Mouse (Mus musculus): ENCODE measurements around the gene Smoc2.

The Smoc2 gene

DNA sequence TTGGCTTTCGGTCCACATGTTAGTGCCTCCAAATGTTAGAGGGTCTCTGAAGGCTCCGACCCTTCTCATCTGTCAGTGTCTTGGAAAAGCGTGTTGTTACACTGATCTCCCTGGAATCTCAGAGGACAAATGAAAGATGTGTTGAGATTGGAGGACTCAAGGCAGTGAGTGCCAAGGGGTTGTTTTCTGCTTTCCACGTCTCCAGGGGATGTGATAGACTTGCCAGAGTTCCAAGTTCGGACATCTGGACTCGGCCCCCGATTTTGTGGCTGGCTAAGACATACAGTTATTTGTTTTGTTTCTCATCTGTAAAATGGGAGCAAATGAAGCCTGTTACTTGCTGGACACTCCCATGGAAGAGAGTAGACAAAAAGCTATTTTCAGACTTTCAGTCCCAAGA, 2.0 kb upstream of the Smoc2 start:
- DNase-seq (ENCODE audit: low spot score): no peak

DNA sequence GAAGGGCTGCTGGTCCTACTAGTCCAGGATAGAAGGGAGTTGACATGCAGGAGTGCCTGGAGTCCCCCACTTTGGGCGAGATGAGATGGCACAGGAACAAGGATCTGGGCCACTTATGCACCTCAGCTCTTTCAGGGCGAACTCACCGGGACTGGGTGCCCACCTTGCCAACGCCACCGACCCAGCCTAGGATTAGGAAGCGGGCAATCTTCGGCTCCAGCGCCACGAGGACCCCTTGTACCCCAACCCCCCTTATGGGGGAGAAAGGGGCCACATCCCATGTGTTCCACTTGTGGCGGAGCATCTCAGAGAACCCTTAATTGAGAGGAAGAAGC, 627 bp downstream of the Smoc2 start:
- no peak for DNase-seq (ENCODE audit: low spot score)

DNA sequence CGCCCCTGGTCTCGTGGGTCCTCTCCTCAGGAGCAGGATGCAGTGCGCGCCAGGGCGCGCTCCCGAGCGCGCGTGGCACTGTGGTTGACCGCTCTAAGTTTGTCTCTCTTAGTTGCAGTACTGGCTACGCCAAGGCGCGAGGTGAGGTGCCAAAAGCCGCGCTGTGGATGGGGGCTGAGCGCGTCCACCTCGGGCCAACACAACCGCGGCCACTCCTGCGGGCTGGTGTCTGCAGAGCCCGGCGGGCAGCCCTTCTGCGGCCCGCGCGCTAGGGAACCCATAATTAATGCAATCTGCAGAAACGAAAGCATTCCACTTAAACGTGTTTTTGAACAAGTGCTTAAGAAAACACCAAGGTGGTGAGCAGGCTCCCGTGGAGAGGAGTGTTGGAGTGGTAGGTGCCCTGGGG, 1.1 kb downstream of the Smoc2 start:
- DNase-seq (ENCODE audit: low spot score): no peak

DNA sequence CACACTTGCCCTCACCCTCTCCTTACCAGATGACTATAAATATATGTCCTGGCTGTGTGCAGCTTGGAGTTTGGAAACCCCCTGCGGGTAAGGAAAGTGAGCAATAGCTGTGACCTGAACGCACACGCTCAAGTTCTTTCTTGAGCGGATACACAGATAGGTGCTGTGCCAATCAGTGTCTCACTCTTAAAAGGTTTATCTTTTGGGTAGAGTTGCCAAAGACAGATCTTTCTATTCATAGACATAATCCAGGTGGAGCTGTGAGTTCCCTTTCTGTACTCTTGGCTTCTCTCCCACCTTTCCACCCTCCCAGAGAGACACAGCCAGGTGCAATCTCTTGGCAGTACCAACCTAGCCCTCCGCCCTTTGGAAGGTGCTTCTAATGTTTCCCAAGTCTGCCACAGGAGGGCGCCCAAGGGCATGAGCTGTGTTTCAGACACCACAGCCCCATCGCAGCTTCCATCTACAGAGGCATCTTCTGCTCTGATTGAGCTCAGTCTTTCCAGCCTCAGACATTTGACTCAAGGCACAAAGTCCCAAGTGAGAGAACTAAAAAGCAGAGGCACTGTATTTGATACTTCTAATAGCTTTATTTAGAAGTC, 8.8 kb downstream of the Smoc2 start:
- DNase-seq (ENCODE audit: low spot score): peak; percentile 79

DNA sequence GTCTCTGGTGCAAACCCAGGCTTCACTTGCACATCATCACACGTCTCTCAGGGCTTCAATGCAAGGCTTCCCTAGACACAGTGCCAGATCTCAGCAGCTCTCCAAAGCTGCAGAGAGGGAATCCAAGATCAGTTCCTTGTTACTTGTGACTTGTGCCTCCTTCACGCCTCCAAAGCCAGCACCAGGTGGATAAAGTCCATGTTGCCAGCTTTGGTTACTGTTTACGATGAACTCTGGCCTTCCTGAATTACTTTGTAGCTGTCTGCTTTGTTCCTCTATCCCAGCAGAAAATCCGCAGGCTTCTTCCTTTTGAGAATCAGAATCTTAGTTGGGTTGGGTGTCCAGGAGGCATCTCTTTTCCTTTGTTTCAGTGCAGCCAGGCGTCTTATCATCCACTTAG, 14.3 kb downstream of the Smoc2 start:
- DNase-seq (ENCODE audit: low spot score): no peak

DNA sequence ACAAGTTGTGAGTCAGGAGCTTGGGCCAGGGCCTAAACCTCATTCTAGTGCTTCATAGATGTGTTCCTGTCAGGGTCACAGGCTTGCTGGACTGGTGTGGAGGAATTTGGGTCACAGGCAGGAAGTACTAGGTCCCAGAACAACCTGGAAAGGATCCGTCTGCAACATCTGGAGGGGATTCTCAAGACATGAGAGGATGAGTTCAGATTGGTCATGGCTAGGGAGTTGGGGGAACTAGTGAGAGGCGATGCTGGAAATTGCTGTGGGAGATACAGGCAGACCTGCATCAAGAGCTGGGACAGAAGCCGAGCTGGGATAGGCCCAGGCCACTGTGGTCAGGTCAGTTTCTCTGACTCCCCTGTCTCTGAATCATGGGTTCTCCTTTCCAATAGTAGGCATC, 15.8 kb downstream of the Smoc2 start:
- DNase-seq (ENCODE audit: low spot score): no peak

DNA sequence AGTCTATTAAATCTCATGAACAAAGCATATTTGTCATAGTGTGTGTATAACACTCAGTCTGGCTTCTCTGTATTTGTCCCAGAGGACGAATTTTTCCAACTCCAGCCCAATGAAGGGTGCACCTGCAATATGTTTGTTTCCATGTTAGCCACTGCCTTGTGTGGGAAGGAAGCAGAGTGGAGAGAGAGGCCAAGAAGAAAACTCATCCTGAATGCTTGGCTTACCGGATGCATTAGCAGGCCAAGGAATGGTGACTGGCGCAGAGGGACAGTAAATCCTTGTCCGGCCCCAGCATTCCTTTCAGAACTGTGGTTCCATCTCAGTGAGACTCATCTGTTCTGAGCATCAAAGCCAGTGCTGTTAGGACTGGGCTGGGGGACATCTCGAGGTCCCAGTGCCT, 21.1 kb downstream of the Smoc2 start:
- no peak for DNase-seq (ENCODE audit: low spot score)

DNA sequence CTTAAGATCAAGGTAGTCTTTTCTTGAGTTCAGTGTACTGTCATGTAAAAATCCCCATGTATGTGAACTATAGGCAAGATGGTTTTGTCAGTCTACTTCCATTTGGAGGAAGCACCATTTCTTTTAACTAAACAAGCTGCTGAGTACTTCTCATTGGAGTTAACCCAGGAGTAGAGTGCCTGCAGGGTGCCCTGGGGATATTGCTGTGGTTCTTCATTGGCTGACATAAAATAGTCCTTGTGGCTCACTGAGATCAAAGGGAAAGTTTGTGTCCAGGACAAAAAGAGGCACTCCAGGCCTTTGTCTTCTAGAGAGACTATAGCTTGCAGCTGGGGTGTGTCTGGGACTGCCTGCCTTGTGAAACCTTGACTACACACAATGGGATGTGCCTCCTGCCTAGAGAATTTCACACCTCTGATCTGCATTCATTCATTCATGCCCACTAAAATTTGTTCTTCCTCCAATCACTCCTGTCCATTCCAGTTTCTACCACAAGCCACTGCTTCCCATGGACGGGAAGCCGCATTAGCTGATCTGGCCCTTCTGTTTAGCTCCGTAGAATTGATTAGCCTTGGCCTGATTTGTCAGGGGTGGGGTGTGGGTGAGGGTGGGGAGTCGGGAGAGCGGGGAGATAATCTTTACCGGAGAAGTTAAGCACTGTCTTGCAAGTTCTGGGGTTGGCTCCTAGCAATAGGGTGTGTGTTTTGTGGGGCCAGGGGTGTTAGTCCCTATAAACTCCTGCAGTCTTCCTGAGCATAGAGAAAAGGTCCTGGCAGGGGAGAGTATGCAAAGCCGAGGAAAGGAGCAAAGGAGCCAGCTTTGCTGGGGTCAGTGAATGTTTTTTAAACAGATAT, 22.4 kb downstream of the Smoc2 start:
- no peak for DNase-seq (ENCODE audit: low spot score)

DNA sequence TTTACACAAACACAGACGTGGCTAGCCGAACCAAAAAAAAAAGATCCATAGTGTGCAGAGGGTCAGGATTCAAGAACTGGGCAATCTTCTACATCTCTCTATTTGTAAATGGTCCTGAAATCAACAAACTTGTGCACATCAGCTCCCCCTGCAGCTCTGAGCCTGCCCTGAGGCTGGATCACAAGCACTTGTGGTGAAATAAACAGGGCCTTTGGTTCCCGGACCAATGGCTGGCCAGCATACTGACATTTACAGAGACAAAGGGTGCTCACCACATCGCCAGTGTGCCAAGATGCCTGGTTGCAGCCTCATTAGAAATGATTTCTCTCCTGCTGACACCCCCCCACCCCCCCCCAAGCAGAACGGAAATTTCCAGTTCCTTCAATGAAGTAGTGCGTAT, 23.1 kb downstream of the Smoc2 start:
- DNase-seq (ENCODE audit: low spot score): peak; percentile 21

DNA sequence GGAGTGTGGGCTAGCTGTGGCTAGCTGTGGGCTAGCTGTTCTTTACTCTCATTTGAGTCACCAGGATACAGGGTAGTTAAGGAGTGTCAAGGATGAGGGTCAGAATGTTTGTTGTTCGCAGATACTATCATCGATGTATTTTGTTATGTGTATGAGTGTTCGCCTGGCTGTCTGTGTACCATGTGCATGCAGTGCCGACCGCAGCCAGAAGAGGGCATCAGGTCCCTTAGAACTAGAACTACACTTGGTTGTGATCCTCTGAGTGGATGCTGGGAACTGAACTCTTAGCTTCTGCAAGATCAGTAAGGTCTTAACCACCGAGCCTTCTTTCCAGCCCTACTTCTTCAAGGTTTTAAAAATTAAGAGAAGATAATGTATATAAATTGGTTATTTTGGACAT, 24.4 kb downstream of the Smoc2 start:
- no peak for DNase-seq (ENCODE audit: low spot score)

DNA sequence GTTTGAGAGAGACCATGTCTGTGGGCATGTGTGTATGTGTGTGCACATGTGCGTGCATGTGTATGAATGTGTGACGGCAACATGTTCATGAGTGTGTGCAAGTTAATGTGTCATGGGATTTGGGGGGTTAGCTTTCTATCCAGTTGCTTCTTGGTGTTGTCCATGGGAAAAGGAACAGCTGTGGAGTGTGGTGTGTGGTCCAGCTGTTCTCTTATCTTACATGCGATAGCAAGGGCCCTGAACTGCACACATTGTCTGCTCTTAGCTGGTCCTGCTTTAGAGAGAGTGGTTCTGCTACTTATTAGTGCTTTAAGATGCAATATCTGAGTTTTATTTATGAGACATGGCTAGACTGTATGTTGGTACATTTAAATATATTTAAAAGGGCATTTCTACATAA, 30.6 kb downstream of the Smoc2 start:
- no peak for DNase-seq (ENCODE audit: low spot score)

DNA sequence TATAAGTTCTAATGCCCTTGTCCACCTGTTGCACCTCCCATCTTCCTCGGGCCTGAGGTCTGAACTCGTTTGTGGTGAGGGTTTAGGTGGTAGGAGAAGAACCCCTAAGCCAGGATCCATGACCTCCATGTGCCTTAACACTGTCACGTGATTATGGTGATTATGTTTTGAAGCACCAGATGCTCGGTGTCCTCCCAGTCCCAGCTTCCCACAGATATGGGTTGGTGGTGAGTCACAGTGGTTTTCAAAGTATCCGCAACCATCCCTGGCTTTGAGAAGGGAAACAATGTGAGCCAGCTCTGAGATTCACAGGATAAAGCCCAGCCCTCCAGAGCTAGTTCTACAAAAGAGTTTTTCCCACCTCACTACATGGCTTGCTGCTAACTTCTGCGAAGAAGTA, 33.1 kb downstream of the Smoc2 start:
- DNase-seq (ENCODE audit: low spot score): peak; percentile 13

DNA sequence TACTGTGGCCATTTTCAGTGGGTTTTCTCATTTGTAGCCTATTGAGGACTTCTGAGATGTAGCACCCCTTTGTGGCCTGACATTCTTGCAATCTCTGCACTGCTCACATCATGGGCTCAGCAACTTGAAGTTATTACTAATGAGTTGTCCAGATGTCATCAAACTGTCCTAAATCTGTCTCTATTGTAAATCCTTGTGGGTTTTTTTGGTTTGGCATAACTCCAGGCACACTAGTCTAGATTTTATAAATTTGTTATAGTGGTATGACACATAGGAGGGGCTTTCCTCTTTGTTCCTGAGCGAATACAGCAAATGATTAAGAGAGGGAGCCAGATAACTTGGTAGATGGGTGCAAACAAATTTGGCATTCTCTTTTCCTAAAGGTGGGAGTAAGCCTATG, 35.0 kb downstream of the Smoc2 start:
- DNase-seq (ENCODE audit: low spot score): no peak

DNA sequence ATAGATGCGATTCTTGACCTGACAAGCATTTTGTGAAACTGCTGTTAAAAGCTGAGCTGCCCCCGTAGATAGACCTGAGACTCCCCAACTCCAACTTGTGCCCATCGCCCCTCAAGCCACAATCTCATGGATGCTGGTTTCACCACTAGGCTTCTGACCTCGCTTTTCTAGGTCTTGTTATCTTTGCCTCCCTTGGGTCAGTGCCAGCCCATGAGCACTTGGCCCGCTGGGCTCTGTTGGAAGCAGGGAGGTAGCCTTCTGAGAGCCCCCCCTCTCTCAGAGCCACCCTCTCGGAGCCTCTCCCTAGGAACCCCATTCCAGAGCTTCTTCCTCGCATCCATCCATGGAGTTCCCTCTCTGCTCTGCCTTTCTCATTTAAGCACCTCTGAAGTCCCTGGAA, 37.2 kb downstream of the Smoc2 start:
- no peak for DNase-seq (ENCODE audit: low spot score)

DNA sequence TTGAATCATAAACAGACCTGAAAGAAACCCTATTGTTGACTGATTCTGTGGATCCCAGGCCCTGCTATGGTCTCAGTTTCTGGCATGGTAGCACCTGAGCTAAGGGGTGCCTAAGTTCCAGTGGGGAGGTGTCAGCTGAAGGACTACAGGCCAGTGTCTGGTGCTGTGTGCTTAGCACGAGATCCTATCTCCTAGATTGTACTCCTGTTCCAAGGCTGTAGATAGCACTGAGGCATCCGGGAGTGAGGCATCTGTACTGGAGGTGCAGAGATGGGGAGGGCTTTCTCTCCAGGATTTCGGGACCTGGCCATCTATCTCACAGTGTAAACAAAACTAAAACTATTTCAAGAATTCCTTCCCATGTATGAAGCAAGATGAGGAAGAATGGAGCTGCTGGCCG, 38.1 kb downstream of the Smoc2 start:
- DNase-seq (ENCODE audit: low spot score): no peak

DNA sequence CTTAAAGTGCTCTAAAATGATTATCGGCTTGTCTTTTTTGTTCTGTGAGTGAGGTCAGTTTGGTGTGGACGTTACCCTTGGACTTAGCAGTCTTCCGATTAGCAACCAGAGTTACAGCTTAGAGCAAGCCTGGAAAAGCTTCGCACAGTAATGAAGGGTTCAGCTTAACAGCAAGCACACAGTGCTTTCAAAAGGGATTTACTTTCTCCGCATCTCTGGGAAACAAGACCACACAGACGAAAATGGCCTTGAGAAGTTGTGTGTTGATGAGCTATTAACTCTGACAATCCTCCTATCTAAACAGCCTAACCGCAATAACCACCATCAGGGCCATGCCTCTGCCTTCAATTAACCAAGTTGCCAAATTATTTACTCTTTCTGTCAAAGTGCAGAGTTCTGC, 46.9 kb downstream of the Smoc2 start:
- DNase-seq (ENCODE audit: low spot score): no peak

DNA sequence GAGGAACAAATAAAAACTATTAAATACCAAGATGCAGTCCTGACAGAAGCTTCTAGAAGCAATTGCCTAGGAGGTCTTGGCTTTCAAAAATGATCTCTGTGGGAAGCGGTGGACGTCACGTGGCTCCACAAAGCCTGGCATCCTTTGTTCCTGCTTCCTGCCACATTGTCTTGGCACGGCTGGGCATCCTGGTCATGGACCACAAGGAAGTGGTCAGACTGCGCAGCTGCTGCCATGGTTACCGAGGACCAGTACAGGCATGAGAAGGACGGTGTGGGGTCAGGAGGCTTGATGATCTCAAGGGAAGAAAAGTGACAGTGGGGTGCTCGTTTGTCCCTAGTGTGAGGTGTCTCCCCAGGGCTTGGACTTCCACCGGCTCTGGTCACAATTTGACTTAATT, 48.7 kb downstream of the Smoc2 start:
- no peak for DNase-seq (ENCODE audit: low spot score)

DNA sequence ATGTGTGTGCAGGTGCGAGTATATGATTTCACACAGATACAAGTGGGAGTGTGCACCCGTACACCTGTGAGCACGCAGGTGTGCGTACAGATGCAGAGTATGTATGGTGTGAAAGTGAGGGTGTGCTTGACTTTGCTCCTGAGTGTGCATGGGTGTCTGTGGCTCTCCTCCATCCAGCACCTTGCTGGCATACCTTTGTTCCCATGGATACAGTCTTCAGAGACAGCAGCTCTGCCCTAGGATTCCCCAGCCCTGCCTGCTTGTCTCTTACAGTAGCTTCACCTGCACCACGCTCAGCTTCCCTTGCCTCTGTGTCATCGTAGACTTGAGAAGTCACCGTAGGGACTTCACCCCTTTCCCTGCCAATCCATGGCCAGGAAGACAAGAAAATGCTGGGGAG, 51.2 kb downstream of the Smoc2 start:
- DNase-seq (ENCODE audit: low spot score): no peak

DNA sequence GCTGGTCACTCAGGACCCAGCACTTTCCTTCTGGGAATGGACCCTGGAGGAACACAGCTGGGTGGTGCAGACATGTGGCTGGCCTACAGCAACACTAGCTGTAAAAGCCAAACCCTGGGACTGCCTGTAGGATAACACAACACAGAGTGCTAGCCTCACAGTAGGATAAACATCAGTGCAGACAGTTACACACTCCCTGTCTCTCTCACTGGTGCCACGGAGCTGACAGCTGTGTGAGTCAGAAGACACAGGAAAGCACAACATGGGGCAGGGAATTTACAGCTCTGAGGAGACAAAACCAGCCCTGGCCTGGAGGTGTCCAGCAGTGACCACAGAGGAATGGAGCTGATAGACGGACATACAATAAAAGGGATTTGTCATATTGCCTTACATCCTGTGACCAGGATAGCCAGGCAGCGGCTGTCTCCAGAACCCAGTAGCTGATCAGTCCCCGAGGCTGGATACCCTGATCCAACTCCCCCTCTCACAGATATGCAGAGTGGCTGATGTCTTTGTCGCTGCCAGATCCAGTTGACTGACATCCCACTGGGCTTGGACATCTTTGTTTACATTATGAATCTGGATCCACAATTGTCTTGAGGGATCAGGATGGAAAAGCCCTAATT, 60.7 kb downstream of the Smoc2 start:
- DNase-seq (ENCODE audit: low spot score): no peak

DNA sequence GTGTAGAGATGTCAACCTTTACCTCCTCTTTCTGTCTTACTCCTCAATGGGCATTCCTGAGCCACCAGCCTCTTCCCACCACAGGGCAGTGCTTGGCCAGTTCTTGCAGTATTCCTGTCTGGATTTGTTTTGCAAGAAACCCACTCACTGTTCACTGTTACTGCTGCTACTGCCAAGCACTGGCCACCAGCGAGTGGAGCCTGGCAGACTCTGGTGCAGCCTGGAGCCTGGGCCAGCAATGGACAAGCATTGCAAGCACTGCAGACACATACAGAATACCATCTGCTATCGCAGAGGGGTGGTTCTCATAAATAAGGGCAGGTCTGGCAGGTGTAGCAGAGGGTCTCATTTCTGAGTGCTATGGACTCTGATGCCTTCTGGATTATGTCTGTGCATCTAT, 61.4 kb downstream of the Smoc2 start:
- no peak for DNase-seq (ENCODE audit: low spot score)

DNA sequence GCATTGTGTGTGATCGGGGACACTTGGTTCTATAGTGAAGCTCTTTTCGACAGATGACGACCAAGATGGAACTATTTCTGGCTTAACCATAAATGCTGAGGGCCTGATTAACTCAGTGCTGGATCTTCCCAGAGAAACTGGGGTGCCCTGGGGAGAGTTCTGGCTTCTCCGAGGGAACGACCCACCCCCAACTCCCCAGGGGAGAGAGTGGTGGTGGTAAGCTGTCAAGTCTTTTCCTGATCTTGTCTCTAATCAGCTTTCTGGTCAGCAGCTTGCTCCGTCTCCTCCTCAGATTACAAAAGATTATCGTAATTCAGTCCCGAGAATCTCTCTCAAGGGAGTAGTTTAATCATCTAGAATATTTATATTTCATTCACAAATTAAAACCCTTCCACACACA, 63.2 kb downstream of the Smoc2 start:
- DNase-seq (ENCODE audit: low spot score): no peak

DNA sequence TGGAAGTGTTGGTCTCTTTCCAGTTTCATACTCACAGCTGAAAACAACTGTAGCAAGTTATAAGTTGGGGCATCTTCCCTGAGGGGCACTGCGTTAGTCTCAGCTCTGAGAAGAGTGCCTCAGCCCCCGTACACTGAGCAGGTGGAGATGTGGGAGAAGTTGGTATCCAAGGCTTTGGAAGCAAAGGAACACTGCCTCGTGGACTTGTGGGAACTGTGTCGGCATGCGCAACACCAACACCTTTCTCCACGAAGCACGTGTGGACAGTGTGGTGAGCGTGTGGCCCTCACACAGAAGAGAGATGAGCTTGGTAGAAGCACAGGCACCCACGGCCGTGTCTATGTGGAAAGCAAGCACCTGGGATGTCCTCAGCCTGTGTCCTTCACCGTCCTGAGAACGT, 64.1 kb downstream of the Smoc2 start:
- no peak for DNase-seq (ENCODE audit: low spot score)

DNA sequence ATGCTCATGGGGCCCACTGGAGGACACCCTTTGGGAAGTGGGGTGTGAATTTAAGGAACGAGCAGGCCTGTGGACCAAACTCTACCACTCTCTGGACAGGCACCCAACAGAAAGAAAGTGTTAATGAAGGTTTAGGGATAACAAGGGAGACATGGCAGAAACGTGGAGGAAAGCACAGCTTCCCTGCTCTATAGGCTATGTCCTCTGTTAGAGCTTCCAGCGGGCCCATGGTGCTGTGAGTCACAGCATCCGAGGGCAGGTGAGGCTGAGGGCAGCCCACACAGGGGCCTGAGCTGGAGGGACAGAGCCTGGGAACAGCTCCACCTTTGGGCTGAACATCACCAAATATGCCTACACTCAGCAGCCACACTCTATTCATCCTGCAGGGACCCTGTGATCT, 66.2 kb downstream of the Smoc2 start:
- DNase-seq (ENCODE audit: low spot score): no peak

DNA sequence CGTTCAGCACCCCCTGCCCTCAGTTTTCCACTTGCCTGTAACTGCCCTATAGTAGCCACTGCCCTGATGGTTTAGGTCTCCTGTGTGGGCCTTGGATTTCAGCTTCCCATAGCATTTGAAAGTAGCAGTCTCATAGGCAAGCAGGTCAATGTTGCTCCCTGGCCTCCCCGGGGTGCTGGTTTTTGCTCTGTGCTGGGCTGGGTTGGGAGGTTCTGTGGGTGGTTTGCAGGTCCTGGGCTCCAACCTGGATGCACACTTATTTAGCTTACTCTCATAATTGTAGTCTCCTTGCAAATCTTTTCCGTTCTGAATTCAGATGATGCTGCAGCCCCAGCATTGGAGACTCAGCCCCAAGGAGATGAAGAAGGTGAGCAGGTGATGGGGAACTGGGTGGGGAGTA, 67.6 kb downstream of the Smoc2 start:
- no peak for DNase-seq (ENCODE audit: low spot score)
